Mouse (Mus musculus): ENCODE measurements around the gene Il17re. TPM values are rescaled to one million over a fixed set of nuclear protein-coding genes. Genes with fewer than 3 reads are reported as not detected.
A peak's percentile ranks its signal among the peaks of the same experiment; 100 is the strongest.

The Il17re gene
- polyA plus RNA-seq, 1 experiment from 2014 or later: 1.8 TPM

GRCm38 (mm10) chr6:113458635-113459034 lies 351 bp downstream of the Il17re start:
- no peaks in the 10 kb centered on the region for H3K36me3 ChIP-seq (ENCODE audit: control insufficient read depth, insufficient read depth)
- 52% methylated on average over 10 of the region's 10 CpGs for WGBS
- no peak overlapping the region for H3K4me2 ChIP-seq (ENCODE audit: low read depth, low read length)
- H3K4me1 ChIP-seq (ENCODE audit: control insufficient read depth, insufficient read depth, low read length): no peaks in the 10 kb centered on the region
- no peak overlapping the region for H3K4me3 ChIP-seq (ENCODE audit: low read length)
- H3K27ac ChIP-seq (ENCODE audit: low read length): no peak overlapping the region
- H3K27me3 ChIP-seq (ENCODE audit: control insufficient read depth, insufficient read depth, low read length): no peaks in the 10 kb centered on the region
- H3K9me3 ChIP-seq (replicated peaks; ENCODE audit: control insufficient read depth, low read length): no peaks in the 10 kb centered on the region
- ATAC-seq (replicated peaks; ENCODE audit: extremely low read depth, insufficient read depth, low FRiP score): 0 out of 2 replicates have a peak, but pooled peaks have one; percentile 18
- no peak overlapping the region for H3K9ac ChIP-seq (ENCODE audit: low read length)

GRCm38 (mm10) chr6:113464040-113464439 lies 5.8 kb downstream of the Il17re start:
- WGBS: 50% methylated on average over 7 of the region's 7 CpGs
- no peak for ATAC-seq (replicated peaks; ENCODE audit: extremely low read depth, insufficient read depth, low FRiP score)
- no peak overlapping the region for H3K9ac ChIP-seq (ENCODE audit: low read length)
- H3K9me3 ChIP-seq (replicated peaks; ENCODE audit: control insufficient read depth, low read length): no peaks in the 10 kb centered on the region
- H3K4me3 ChIP-seq (ENCODE audit: low read length): no peak overlapping the region
- no peak overlapping the region for H3K4me2 ChIP-seq (ENCODE audit: low read depth, low read length)
- H3K27me3 ChIP-seq (ENCODE audit: control insufficient read depth, insufficient read depth, low read length): no peaks in the 10 kb centered on the region; the same call in 1 of the 2 replicates
- no peaks in the 10 kb centered on the region for H3K4me1 ChIP-seq (ENCODE audit: control insufficient read depth, insufficient read depth, low read length)
- no peak overlapping the region for H3K27ac ChIP-seq (ENCODE audit: low read length)
- no peaks in the 10 kb centered on the region for H3K36me3 ChIP-seq (ENCODE audit: control insufficient read depth, insufficient read depth)

- H3K4me1 ChIP-seq (ENCODE audit: control insufficient read depth, insufficient read depth, low read length): peaks cover 4% of the 10 kb centered on the region; the same call in 1 of the 2 replicates
- no peak for ATAC-seq (replicated peaks; ENCODE audit: extremely low read depth, insufficient read depth, low FRiP score)
- no peak overlapping the region for H3K4me3 ChIP-seq (ENCODE audit: low read length)
- H3K9ac ChIP-seq (ENCODE audit: low read length): no peak overlapping the region
- H3K36me3 ChIP-seq (ENCODE audit: control insufficient read depth, insufficient read depth): no peaks in the 10 kb centered on the region
- H3K27me3 ChIP-seq (ENCODE audit: control insufficient read depth, insufficient read depth, low read length): peaks cover 3% of the 10 kb centered on the region
- no peaks in the 10 kb centered on the region for H3K9me3 ChIP-seq (replicated peaks; ENCODE audit: control insufficient read depth, low read length)
- WGBS: 54% methylated on average over 5 of the region's 5 CpGs
- H3K27ac ChIP-seq (ENCODE audit: low read length): no peak overlapping the region
- no peak overlapping the region for H3K4me2 ChIP-seq (ENCODE audit: low read depth, low read length)
These were observed 7.3 kb downstream of the Il17re start for GRCm38 (mm10) chr6:113465602-113466001.

GRCm38 (mm10) chr6:113468512-113468911 lies 10.2 kb downstream of the Il17re start:
- no peak for ATAC-seq (replicated peaks; ENCODE audit: extremely low read depth, insufficient read depth, low FRiP score)
- Histone ChIP-seq H3K9ac (ENCODE audit: low read length) (no peak overlapping the region), H3K36me3 (ENCODE audit: control insufficient read depth, insufficient read depth) (no peaks in the 10 kb centered on the region), H3K9me3 (replicated peaks; ENCODE audit: control insufficient read depth, low read length) (no peaks in the 10 kb centered on the region), H3K4me1 (ENCODE audit: control insufficient read depth, insufficient read depth, low read length) (peaks cover 19% of the 10 kb centered on the region), H3K27ac (ENCODE audit: low read length) (no peak overlapping the region), H3K4me2 (ENCODE audit: low read depth, low read length) (no peak overlapping the region), H3K4me3 (ENCODE audit: low read length) (no peak overlapping the region), H3K27me3 (ENCODE audit: control insufficient read depth, insufficient read depth, low read length) (peaks cover 3% of the 10 kb centered on the region)
- 65% methylated on average over 3 of the region's 3 CpGs for WGBS

- Histone ChIP-seq H3K4me3 (ENCODE audit: low read length) (peak overlapping the region; percentile 46), H3K4me2 (ENCODE audit: low read depth, low read length) (peak overlapping the region; percentile 71), H3K9ac (ENCODE audit: low read length) (peak overlapping the region; percentile 55), H3K36me3 (ENCODE audit: control insufficient read depth, insufficient read depth) (no peaks in the 10 kb centered on the region), H3K4me1 (ENCODE audit: control insufficient read depth, insufficient read depth, low read length) (peaks cover 19% of the 10 kb centered on the region), H3K27ac (ENCODE audit: low read length) (no peak overlapping the region), H3K27me3 (ENCODE audit: control insufficient read depth, insufficient read depth, low read length) (peaks cover 3% of the 10 kb centered on the region), H3K9me3 (replicated peaks; ENCODE audit: control insufficient read depth, low read length) (no peaks in the 10 kb centered on the region)
- ATAC-seq (replicated peaks; ENCODE audit: extremely low read depth, insufficient read depth, low FRiP score): peak; percentile 64
- 6% methylated on average over 9 of the region's 9 CpGs for WGBS
These were observed 10.7 kb downstream of the Il17re start for GRCm38 (mm10) chr6:113469021-113469420.

- no peaks in the 10 kb centered on the region for H3K36me3 ChIP-seq (ENCODE audit: control insufficient read depth, insufficient read depth)
- no peak overlapping the region for H3K27ac ChIP-seq (ENCODE audit: low read length)
- H3K9ac ChIP-seq (ENCODE audit: low read length): peak overlapping the region; percentile 55
- H3K4me2 ChIP-seq (ENCODE audit: low read depth, low read length): peak overlapping the region; percentile 71
- peaks cover 19% of the 10 kb centered on the region for H3K4me1 ChIP-seq (ENCODE audit: control insufficient read depth, insufficient read depth, low read length)
- peak; percentile 56 for ATAC-seq (replicated peaks; ENCODE audit: extremely low read depth, insufficient read depth, low FRiP score)
- peak overlapping the region; percentile 46 for H3K4me3 ChIP-seq (ENCODE audit: low read length)
- 2% methylated on average over 29 of the region's 31 CpGs for WGBS
- peaks cover 3% of the 10 kb centered on the region for H3K27me3 ChIP-seq (ENCODE audit: control insufficient read depth, insufficient read depth, low read length)
- H3K9me3 ChIP-seq (replicated peaks; ENCODE audit: control insufficient read depth, low read length): no peaks in the 10 kb centered on the region
These were observed 11.1 kb downstream of the Il17re start for GRCm38 (mm10) chr6:113469432-113469831.

GRCm38 (mm10) chr6:113471297-113471936 lies 13.1 kb downstream of the Il17re start, which contains the start of gene Il17rc:
TSS of gene Il17rc (plus strand) at chr6:113471427.
- Histone ChIP-seq H3K27me3 (ENCODE audit: control insufficient read depth, insufficient read depth, low read length) (peaks cover 3% of the 10 kb centered on the region; the same call in 1 of the 2 replicates), H3K4me2 (ENCODE audit: low read depth, low read length) (peak within 1 kb of the TSS; percentile 68), H3K4me1 (ENCODE audit: control insufficient read depth, insufficient read depth, low read length) (peaks cover 19% of the 10 kb centered on the region), H3K4me3 (ENCODE audit: low read length) (peak within 1 kb of the TSS; percentile 49), H3K36me3 (ENCODE audit: control insufficient read depth, insufficient read depth) (no peaks in the 10 kb centered on the region), H3K9ac (ENCODE audit: low read length) (peak within 1 kb of the TSS; percentile 76), H3K9me3 (replicated peaks; ENCODE audit: control insufficient read depth, low read length) (no peaks in the 10 kb centered on the region), H3K27ac (ENCODE audit: low read length) (peak within 1 kb of the TSS; percentile 69)
- 16% methylated on average over 12 of the region's 12 CpGs for WGBS
- ATAC-seq (replicated peaks; ENCODE audit: extremely low read depth, insufficient read depth, low FRiP score): peak; percentile 66

GRCm38 (mm10) chr6:113472061-113472460 lies 13.8 kb downstream of the Il17re start:
- Histone ChIP-seq H3K4me3 (ENCODE audit: low read length) (peak overlapping the region; percentile 49), H3K4me2 (ENCODE audit: low read depth, low read length) (peak overlapping the region; percentile 68), H3K36me3 (ENCODE audit: control insufficient read depth, insufficient read depth) (no peaks in the 10 kb centered on the region), H3K9ac (ENCODE audit: low read length) (no peak overlapping the region; the same call in 1 of the 2 replicates), H3K27ac (ENCODE audit: low read length) (no peak overlapping the region; the same call in 1 of the 2 replicates), H3K27me3 (ENCODE audit: control insufficient read depth, insufficient read depth, low read length) (peaks cover 3% of the 10 kb centered on the region; the same call in 1 of the 2 replicates), H3K4me1 (ENCODE audit: control insufficient read depth, insufficient read depth, low read length) (peaks cover 19% of the 10 kb centered on the region), H3K9me3 (replicated peaks; ENCODE audit: control insufficient read depth, low read length) (no peaks in the 10 kb centered on the region)
- WGBS: 68% methylated on average over 10 of the region's 10 CpGs
- no peak for ATAC-seq (replicated peaks; ENCODE audit: extremely low read depth, insufficient read depth, low FRiP score)

- Histone ChIP-seq H3K9me3 (replicated peaks; ENCODE audit: control insufficient read depth, low read length) (no peaks in the 10 kb centered on the region), H3K27me3 (ENCODE audit: control insufficient read depth, insufficient read depth, low read length) (peaks cover 3% of the 10 kb centered on the region; the same call in 1 of the 2 replicates), H3K27ac (ENCODE audit: low read length) (no peak overlapping the region), H3K36me3 (ENCODE audit: control insufficient read depth, insufficient read depth) (no peaks in the 10 kb centered on the region), H3K4me2 (ENCODE audit: low read depth, low read length) (no peak overlapping the region), H3K4me1 (ENCODE audit: control insufficient read depth, insufficient read depth, low read length) (peaks cover 19% of the 10 kb centered on the region), H3K4me3 (ENCODE audit: low read length) (no peak overlapping the region), H3K9ac (ENCODE audit: low read length) (no peak overlapping the region)
- WGBS: 68% methylated on average over 2 of the region's 2 CpGs
- no peak for ATAC-seq (replicated peaks; ENCODE audit: extremely low read depth, insufficient read depth, low FRiP score)
These were observed 15.0 kb downstream of the Il17re start for GRCm38 (mm10) chr6:113473246-113473645.

Measured in heart, embryonic 16.5 days (tissue).